Mouse (Mus musculus) ES-E14 (cell line): ENCODE measurements at regions not wholly inside any gene's neighbourhood (a gene's known extent, or its start where the extent isn't known, plus 50 kb on each side); places are given as distances from the start of the nearest gene placed in this dataset.

Experiments used
- CHD2 ChIP-seq: IDR thresholded peaks from 2 replicates; pipeline ENCODE4 v1.6.1; 2014; ENCODE audit warnings: mild to moderate bottlenecking, low read depth, low read length, inconsistent platforms
- HCFC1 ChIP-seq: IDR thresholded peaks from 2 replicates; pipeline ENCODE4 v1.6.1; 2012; ENCODE audit warnings: low read length, inconsistent platforms, borderline replicate concordance; ENCODE audit not compliant: insufficient read depth
- MAFK ChIP-seq: IDR thresholded peaks from 2 replicates; pipeline ENCODE4 v1.6.1; 2014; ENCODE audit warnings: mild to moderate bottlenecking, low read depth, low read length, inconsistent platforms; ENCODE audit not compliant: insufficient read depth
- ZC3H11A ChIP-seq: IDR thresholded peaks from 2 replicates; pipeline ENCODE4 v1.6.1; 2012; ENCODE audit warnings: low read depth, mild to moderate bottlenecking, inconsistent platforms, low read length, borderline replicate concordance

DNA sequence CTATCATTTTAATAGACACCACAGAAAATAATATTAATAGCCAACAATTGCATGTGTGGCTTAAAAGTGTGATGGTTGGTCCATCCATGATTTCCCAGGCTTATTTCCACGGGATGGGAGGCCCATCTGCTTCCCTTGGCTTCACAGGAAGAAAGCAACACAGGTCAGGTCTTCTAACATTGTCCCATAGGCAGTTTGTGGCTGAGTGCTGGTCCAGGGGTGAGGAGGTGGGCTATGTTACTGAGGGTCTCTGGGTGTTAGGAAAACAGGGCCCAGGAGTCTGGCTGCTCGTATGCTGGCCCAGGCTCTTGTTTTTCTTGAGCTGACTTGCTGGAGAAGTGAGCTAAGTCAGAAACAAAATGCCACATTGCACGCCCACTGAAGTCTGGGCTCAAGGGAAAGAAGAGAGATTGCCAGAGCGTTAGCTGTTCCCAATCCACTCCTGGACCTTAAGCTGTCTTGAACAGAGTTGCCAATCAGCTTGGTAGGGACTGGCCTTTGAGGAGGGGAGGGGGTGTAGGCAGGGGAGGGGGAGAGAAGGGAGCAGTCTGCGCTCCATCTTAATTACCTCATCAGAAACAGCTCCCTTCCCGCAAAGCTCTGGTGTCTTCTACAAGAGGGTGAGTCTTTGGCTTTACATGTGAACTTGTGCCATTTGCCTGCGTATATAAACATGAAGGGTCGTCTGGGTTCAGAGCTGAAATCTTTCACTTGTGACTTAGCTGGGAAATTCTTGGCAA is 82.1 kb upstream of the Osr1 start:
- no peak for TF ChIP-seq ZC3H11A
- TF ChIP-seq MAFK = no peak
- no peak for TF ChIP-seq HCFC1
- TF ChIP-seq CHD2 = no peak
